Mouse (Mus musculus) natural killer cell, adult 2 months (primary cell): Measurements from ENCODE around the gene Tbc1d32.
A peak's percentile ranks its signal among the peaks of the same experiment; 100 is the strongest.

Experiments
- DNase-seq, 2 experiments: peaks; one replicate each; pipeline ENCODE4 v3.0.0; 2022; ENCODE audit warnings: low spot score in 2 of 2

The Tbc1d32 gene

DNA sequence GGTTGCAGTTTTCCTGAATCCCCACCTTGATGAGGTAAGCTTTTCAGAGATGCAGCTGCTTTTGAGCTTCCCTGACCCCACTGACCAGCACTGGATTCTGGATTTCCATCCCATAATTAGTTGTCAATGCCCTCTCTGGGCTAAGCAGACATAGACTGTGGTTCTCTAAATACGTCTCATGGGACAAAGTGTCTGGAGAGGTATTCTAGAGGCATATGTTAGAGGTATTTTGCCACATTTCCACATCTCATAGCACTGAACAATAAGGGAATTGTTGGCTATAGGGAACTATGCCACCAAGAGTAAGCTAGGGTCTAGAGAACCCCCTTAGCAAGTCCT lies 121.5 kb downstream of the Tbc1d32 start:
- no peak for DNase-seq

DNA sequence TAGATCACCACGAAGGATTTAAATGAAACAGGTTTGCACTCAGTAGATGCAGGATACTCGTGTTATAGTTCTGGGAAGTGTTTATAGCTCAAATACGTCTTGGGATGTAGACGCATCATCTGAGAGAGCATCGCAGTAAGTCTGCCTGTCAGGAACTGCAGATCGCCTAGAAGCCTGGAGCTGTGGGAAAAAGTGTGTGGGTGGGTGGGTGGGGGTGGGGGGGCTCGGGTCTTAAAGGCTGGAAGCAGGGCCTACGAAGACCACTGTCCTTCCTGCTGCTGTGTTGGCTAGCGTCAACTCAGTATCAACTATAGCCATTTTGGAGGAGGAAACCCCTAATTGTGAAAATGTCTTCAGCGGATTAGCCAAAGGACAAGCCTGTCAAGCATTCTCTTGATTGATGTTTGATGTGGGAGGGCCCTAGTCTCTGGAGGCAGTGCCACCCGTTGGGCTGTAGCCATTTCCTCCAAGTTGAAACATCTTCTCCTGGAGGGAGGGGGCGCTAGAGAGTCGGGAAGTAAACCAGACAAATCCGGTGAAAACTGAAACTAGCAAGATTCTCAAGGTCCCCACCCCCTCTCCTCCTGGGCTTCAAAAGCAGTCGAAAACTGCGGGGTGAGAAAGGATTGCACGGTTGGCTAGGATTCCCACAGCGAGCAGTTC lies 122.0 kb downstream of the Tbc1d32 start, which contains the start of gene Msl3l2:
TSS of gene Msl3l2 (plus strand) at position 585 of the 663 bp plus-strand sequence.
- DNase-seq, result peak; percentile 86 to 87

DNA sequence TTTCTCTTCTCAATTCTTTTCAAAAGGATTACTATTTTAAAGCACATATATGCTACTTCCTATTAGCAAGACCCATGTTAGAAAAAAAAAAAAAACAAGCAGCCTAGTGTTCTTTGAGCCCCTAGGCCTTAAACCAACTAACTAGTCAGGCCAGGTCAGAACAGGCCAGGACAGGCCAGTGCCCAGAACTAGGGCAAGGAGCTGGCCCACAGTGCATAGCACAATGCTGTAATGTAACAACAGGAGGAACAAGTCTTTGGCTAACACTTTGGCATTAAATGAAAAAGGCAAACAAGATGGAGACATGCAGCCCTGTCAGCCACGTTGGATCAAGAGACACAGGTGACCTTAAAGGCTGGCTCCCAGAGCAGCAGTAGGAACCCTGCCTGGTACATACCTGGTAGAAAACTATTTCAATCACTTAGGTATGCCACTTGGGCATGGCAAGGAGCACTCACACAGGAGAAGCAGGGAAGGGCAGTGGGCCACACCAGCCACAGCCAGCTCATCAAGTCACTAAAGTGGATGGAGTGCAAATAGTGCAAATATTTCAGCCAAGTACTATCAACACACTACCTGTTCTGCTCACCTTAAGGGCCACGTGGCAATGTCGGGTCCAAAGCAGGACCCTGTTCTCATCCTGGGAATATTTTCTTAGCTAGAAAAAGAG lies 128.7 kb downstream of the Tbc1d32 start:
- no peak for DNase-seq

GRCm38 (mm10) chr10:56099126-56099525 lies 129.4 kb downstream of the Tbc1d32 start:
- no peak for DNase-seq

GRCm38 (mm10) chr10:56096757-56097156 lies 131.7 kb downstream of the Tbc1d32 start:
- DNase-seq, result no peak

- no peak for DNase-seq
Measured at GRCm38 (mm10) chr10:56094586-56094985, 133.9 kb downstream of the Tbc1d32 start.

GRCm38 (mm10) chr10:56089714-56090113 lies 138.8 kb downstream of the Tbc1d32 start:
- DNase-seq, result no peak

- DNase-seq, result no peak
Measured at GRCm38 (mm10) chr10:56062746-56063145, 165.7 kb downstream of the Tbc1d32 start.

GRCm38 (mm10) chr10:56061238-56061830 lies 167.2 kb downstream of the Tbc1d32 start:
- no peak for DNase-seq

DNA sequence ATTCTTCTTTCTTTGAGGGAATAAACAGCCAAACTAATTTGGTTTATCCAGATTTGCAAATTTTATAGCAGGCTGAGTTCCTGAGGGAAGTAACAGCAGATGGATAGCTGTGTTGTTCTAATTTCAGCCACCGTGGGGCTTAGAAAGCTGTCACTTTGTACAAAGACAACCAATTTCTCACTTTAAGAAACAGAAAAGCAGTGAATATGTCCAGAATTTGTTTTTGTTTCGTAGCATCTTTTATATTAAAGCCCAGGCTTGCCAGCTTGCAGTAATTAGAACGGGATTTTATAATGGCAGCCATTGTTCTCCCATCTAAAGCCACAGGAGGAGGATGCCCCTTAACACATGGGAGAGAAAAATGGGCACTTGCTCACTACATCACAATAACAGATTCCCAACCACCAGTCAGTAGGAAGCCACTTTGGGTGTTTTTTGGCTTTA lies 169.5 kb downstream of the Tbc1d32 start:
- no peak for DNase-seq

- DNase-seq, result no peak
Measured at GRCm38 (mm10) chr10:56025400-56025799, 203.1 kb downstream of the Tbc1d32 start.

GRCm38 (mm10) chr10:56024579-56024978 lies 203.9 kb downstream of the Tbc1d32 start:
- DNase-seq, result no peak

GRCm38 (mm10) chr10:55979898-55980521 lies 248.5 kb downstream of the Tbc1d32 start:
- no peak for DNase-seq

DNA sequence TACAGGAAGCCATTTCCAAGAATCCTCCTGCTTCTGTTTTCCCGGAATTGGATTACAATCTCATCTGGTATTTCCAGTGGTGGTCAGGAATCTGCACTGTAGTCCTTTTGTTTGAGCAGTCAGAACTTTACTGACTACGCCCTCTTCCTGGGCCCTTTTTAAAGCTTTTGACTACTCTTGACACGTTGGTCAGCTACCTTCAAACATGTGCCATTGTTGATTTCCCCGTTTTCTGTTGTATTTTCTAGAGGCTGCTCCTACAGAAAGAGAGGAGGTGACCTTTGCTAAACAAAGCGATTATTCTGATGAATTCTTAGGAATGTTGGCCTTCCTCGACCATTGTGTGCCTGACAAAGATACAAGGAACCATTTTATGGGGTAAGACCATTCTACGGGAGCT lies 250.5 kb downstream of the Tbc1d32 start:
- DNase-seq, result no peak
